Mouse (Mus musculus) MEL (cell line): Measurements from ENCODE around the gene Pygo1. TPM values are rescaled to one million over a fixed set of nuclear protein-coding genes. Genes with fewer than 3 reads are reported as not detected.

Source experiments
- DNase-seq: peaks from one replicate; pipeline ENCODE4 v3.0.0; 2011; ENCODE audit warnings: low read depth, low spot score
- H3K27ac ChIP-seq: 2 replicates; pipeline ENCODE4 v1.5.1; 2012; ENCODE audit warnings: low read depth, mild to moderate bottlenecking, control low read depth, low read length, moderate library complexity; ENCODE audit not compliant: control insufficient read depth
- H3K27me3 ChIP-seq, 2 experiments: fragments of 150-350 bp in 1 of 2; sonication (generic) in 1 of 2; 2 replicates each; pipeline ENCODE4 v1.6.1; 2012; ENCODE audit warnings: low read length in 2 of 2, mild to moderate bottlenecking in 2 of 2, improper control_type of control experiment in 1 of 2, moderate library complexity in 1 of 2; ENCODE audit not compliant: insufficient read depth in 2 of 2, control insufficient read depth in 1 of 2
- H3K36me3 ChIP-seq, 2 experiments: 2 replicates each; pipeline ENCODE4 v1.6.1; 2012 to 2014; ENCODE audit warnings: low read length in 2 of 2, improper control_type of control experiment in 1 of 2, inconsistent platforms in 1 of 2, mild to moderate bottlenecking in 1 of 2; ENCODE audit not compliant: insufficient read depth in 2 of 2, control insufficient read depth in 1 of 2
- H3K4me1 ChIP-seq, 2 experiments: fragments of 150-350 bp in 1 of 2; sonication (generic) in 1 of 2; 2 replicates each; pipeline ENCODE4 v1.6.1; 2012; ENCODE audit warnings: low read length in 2 of 2, improper control_type of control experiment in 1 of 2, mild to moderate bottlenecking in 1 of 2; ENCODE audit not compliant: insufficient read depth in 2 of 2, control insufficient read depth in 1 of 2
- H3K4me3 ChIP-seq, 2 experiments: fragments of 150-350 bp in 1 of 2; sonication (generic) in 1 of 2; 2 replicates each; pipeline ENCODE4 v1.5.1; 2012; ENCODE audit warnings: low read depth in 2 of 2, low read length in 2 of 2, mild to moderate bottlenecking in 2 of 2, moderate library complexity in 2 of 2, control low read depth in 1 of 2, improper control_type of control experiment in 1 of 2; ENCODE audit not compliant: control insufficient read depth in 1 of 2, insufficient read depth in 1 of 2
- H3K79me2 ChIP-seq: 2 replicates; pipeline ENCODE4 v1.6.1; 2012; ENCODE audit warnings: mild to moderate bottlenecking, low read length, moderate library complexity; ENCODE audit not compliant: control insufficient read depth, poor library complexity, insufficient read depth
- H3K9ac ChIP-seq: 2 replicates; pipeline ENCODE4 v1.6.1; 2012; ENCODE audit warnings: low read depth, mild to moderate bottlenecking, control low read depth, low read length, moderate library complexity; ENCODE audit not compliant: control insufficient read depth, poor library complexity, severe bottlenecking
- H3K9me3 ChIP-seq: fragments of 150-350 bp; sonication (generic); replicated peaks from 2 replicates; pipeline ENCODE4 v1.6.1; 2012; ENCODE audit warnings: mild to moderate bottlenecking, low read length, improper control_type of control experiment, moderate library complexity; ENCODE audit not compliant: insufficient read depth
- BHLHE40 ChIP-seq: IDR thresholded peaks from 2 replicates; pipeline ENCODE4 v1.6.1; 2012; ENCODE audit warnings: low read depth, mild to moderate bottlenecking, inconsistent platforms, low read length, improper control_type of control experiment, borderline replicate concordance
- CHD1 ChIP-seq: IDR thresholded peaks from 2 replicates; pipeline ENCODE4 v1.6.1; 2012; ENCODE audit warnings: low read depth, mild to moderate bottlenecking, inconsistent platforms, low read length, improper control_type of control experiment
- CTCF ChIP-seq, 3 experiments: IDR thresholded peaks in 2 of 3; conservative IDR thresholded peaks in 1 of 3; 2 replicates each; pipeline ENCODE4 v1.5.1; 2011 to 2012; ENCODE audit warnings: low read length in 3 of 3, low read depth in 2 of 3, mild to moderate bottlenecking in 2 of 3, improper control_type of control experiment in 1 of 3, inconsistent platforms in 1 of 3, mixed read lengths in 1 of 3, moderate library complexity in 1 of 3; ENCODE audit not compliant: control insufficient read depth in 1 of 3, insufficient read depth in 1 of 3, poor library complexity in 1 of 3, severe bottlenecking in 1 of 3
- E2F4 ChIP-seq: IDR thresholded peaks from 2 replicates; pipeline ENCODE4 v1.6.1; 2011; ENCODE audit warnings: low read depth, low read length, improper control_type of control experiment, borderline replicate concordance
- ELF1 ChIP-seq: IDR thresholded peaks from 2 replicates; pipeline ENCODE4 v1.6.1; 2014; ENCODE audit warnings: low read depth, mild to moderate bottlenecking, inconsistent platforms, low read length, improper control_type of control experiment, moderate library complexity
- EP300 ChIP-seq, 2 experiments: IDR thresholded peaks; 2 replicates each; pipeline ENCODE4 v1.6.1; 2011; ENCODE audit warnings: improper control_type of control experiment in 2 of 2, low read length in 2 of 2, low read depth in 1 of 2, mild to moderate bottlenecking in 1 of 2
- ETS1 ChIP-seq: IDR thresholded peaks from 2 replicates; pipeline ENCODE4 v1.6.1; 2012; ENCODE audit warnings: low read depth, mild to moderate bottlenecking, inconsistent platforms, low read length, improper control_type of control experiment, moderate library complexity
- GATA1 ChIP-seq: IDR thresholded peaks from 2 replicates; pipeline ENCODE4 v1.6.1; 2011; ENCODE audit warnings: low read depth, low read length, improper control_type of control experiment
- KAT2A ChIP-seq: conservative IDR thresholded peaks from 2 replicates; pipeline ENCODE4 v1.6.1; 2012; ENCODE audit warnings: low read depth, low read length, improper control_type of control experiment, inconsistent platforms
- MYC ChIP-seq: IDR thresholded peaks from 2 replicates; pipeline ENCODE4 v1.6.1; 2011; ENCODE audit warnings: low read depth, mild to moderate bottlenecking, low read length, improper control_type of control experiment, moderate library complexity
- NELFE ChIP-seq: IDR thresholded peaks from 2 replicates; pipeline ENCODE4 v1.6.1; 2011; ENCODE audit warnings: low read depth, low read length, improper control_type of control experiment
- POLR2A ChIP-seq, 2 experiments: IDR thresholded peaks; 2 replicates each; pipeline ENCODE4 v1.6.1; 2011 to 2012; ENCODE audit warnings: low read length in 2 of 2, mild to moderate bottlenecking in 2 of 2, control low read depth in 1 of 2, improper control_type of control experiment in 1 of 2, low read depth in 1 of 2, moderate library complexity in 1 of 2; ENCODE audit not compliant: control insufficient read depth in 1 of 2, insufficient read depth in 1 of 2, poor library complexity in 1 of 2
- RAD21 ChIP-seq: IDR thresholded peaks from 2 replicates; pipeline ENCODE4 v1.6.1; 2011; ENCODE audit warnings: mild to moderate bottlenecking, low read depth, low read length, improper control_type of control experiment
- SMC3 ChIP-seq: IDR thresholded peaks from 2 replicates; pipeline ENCODE4 v1.6.1; 2011; ENCODE audit warnings: low read depth, low read length, improper control_type of control experiment
- TCF12 ChIP-seq: IDR thresholded peaks from 2 replicates; pipeline ENCODE4 v1.6.1; 2014; ENCODE audit warnings: low read depth, mild to moderate bottlenecking, inconsistent platforms, low read length, improper control_type of control experiment, moderate library complexity
- USF2 ChIP-seq, 2 experiments: IDR thresholded peaks; 2 replicates each; pipeline ENCODE4 v1.6.1; 2011 to 2012; ENCODE audit warnings: improper control_type of control experiment in 2 of 2, low read length in 2 of 2, borderline replicate concordance in 1 of 2, inconsistent platforms in 1 of 2, low read depth in 1 of 2, mild to moderate bottlenecking in 1 of 2; ENCODE audit not compliant: insufficient read depth in 1 of 2
- ZC3H11A ChIP-seq: IDR thresholded peaks from 2 replicates; pipeline ENCODE4 v1.6.1; 2012; ENCODE audit warnings: low read depth, mild to moderate bottlenecking, inconsistent platforms, low read length, improper control_type of control experiment
- polyA plus RNA-seq, 2 experiments: library from polyadenylated mRNA; stranded (reverse) in 1 of 2; unstranded in 1 of 2; fragments of >175 nt in 1 of 2; fragments of >200 nt in 1 of 2; gene quantifications; 2 replicates each; pipeline versions ENCODE4 v1.2.1 to v1.2.4; 2012; ENCODE audit warnings: low replicate concordance in 2 of 2, low read depth in 1 of 2; ENCODE audit not compliant: insufficient read length in 2 of 2, insufficient read depth in 1 of 2, missing spikeins in 1 of 2
- total RNA-seq: library from RNA; depleted of rRNA; stranded (reverse); fragments of 300-350 nt; gene quantifications from 2 replicates; pipeline ENCODE4 v1.2.3, GENCODE M21; 2012

Pygo1 gene
- total and polyA plus RNA-seq, 3 experiments = not detected

DNA sequence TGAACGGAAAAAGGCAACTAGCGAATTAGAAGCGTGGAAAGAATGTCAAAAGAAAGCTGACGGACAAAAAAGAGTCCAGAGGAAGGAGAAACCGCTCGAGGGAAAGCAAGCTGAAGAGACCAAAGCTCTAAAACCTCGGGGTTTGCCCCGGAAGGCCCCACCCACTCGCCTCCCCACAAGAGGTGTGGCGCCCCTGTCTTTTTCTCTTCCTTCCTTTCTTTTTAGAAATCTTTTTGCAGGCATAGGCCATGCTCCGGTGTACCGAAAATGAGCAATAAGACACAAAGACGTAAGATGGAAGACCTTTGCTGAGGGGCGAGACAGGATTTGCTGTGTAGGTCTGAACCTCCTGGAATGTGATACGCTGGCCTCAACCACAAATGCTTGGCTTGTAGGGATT, 36.5 kb downstream of the Pygo1 start (continued):
- 0 out of 2 replicates have a peak, but pooled peaks have one; percentile 36 for TF ChIP-seq TCF12
- no peak for TF ChIP-seq USF2 (IDR thresholded peaks at IDR 0.05; ENCODE audit: borderline replicate concordance in 1 of 2, insufficient read depth in 1 of 2, low read depth in 1 of 2, low read length in 2 of 2)
- TF ChIP-seq CHD1 = no peak
- no peak for TF ChIP-seq BHLHE40
- TF ChIP-seq KAT2A = no peak; the same call in 1 of the 2 replicates
- no peak for TF ChIP-seq SMC3
- no peak for TF ChIP-seq E2F4
- TF ChIP-seq ELF1 = peak; percentile 15; the same call in 1 of the 2 replicates
- TF ChIP-seq EP300 (IDR thresholded peaks at IDR 0.05; ENCODE audit: low read depth in 1 of 2, low read length in 2 of 2) = no peak
- TF ChIP-seq POLR2A (IDR thresholded peaks at IDR 0.05; ENCODE audit: control insufficient read depth in 1 of 2, insufficient read depth in 1 of 2, low read depth in 1 of 2, low read length in 2 of 2, poor library complexity in 1 of 2) = peak in 1 of 2 experiments; percentile 61; a peak in 2 of 4 replicates
- peak; percentile 39 for TF ChIP-seq NELFE

DNA sequence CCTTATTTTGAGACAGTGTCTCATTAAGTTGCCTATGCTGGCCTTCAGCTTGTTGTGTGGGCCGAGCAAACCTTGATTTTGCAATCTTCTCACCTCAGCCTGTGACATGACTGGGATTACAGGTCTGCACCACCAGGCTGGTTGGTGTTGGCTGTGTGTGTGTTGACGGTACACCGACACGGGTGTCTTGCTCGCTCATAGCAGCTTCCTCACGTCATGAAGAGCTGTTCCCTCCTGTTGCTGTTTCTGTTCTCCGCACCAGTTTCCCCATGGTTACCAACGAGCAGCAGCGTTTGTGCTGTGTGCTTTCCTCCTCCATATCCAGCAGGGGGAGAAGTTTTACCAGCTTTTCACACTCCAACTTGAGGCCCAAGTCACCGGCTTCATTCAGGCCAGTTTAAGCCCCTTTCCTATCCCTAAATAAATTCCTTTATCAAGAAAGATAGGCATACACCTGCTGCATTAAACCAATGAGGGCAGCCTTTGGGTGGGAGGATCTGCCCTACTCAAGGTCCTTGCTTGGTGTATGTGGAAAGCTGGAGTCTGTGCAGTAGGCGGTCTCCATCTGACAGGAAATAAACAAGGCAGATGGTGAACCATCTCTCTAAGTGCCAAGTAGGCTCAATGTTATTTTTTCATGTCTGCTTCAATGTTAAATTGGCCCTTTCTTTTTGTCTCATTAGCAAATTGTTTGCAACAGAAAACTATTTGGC, 43.1 kb downstream of the Pygo1 start:
- peak; percentile 52 for DNase-seq
- TF ChIP-seq MYC (no peak), SMC3 (peak; percentile 63), USF2 (IDR thresholded peaks at IDR 0.05; ENCODE audit: borderline replicate concordance in 1 of 2, insufficient read depth in 1 of 2, low read depth in 1 of 2, low read length in 2 of 2) (no peak), TCF12 (no peak), ETS1 (no peak), RAD21 (peak; percentile 69), ZC3H11A (peak; percentile 22; the same call in 1 of the 2 replicates), CTCF (IDR thresholded peaks at IDR 0.05 in 2 of 3, conservative IDR thresholded peaks at IDR 0.05 in 1 of 3; ENCODE audit: control insufficient read depth in 1 of 3, insufficient read depth in 1 of 3, low read depth in 2 of 3, low read length in 3 of 3, poor library complexity in 1 of 3, severe bottlenecking in 1 of 3) (peak; percentile 18 to 67 (median 46); a peak in 5 of 6 replicates), GATA1 (no peak), BHLHE40 (no peak)
- no peaks in the 10 kb centered on the region for H3K27me3 ChIP-seq
- no peaks in the 10 kb centered on the region for H3K79me2 ChIP-seq
- no peak overlapping the region for H3K9ac ChIP-seq
- no peaks in the 10 kb centered on the region for H3K9me3 ChIP-seq
- no peaks in the 10 kb centered on the region for H3K36me3 ChIP-seq
- no peak overlapping the region for H3K4me3 ChIP-seq
- H3K27ac ChIP-seq = no peak overlapping the region
- no peaks in the 10 kb centered on the region for H3K4me1 ChIP-seq
